10 mouse cellular contexts compared by ENCODE assay signal in the genomic region with DNA sequence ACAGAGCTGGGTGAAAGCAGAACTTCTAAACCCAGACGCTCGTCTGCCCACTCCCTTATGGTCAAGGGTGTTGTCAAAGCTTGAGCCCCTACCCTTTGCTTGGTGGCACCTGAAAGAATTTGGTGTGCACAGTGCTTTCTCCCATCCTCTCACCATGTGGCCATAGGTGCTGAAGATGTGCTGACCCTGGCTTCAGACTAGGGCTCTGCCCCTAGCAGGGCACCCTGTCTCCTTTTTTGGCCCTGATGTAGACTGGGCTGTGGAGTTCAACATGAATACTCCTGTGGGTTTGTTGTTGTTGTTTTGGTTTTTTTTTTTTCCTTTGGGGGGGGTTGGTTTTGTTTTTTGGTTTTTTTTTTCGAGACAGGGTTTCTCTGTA. TPM values are rescaled to one million over a fixed set of nuclear protein-coding genes. Genes with fewer than 3 reads are reported as not detected.
DNase-seq lines count a peak whose midpoint lies in the region; ATAC-seq and TF ChIP-seq lines count a peak whose summit lies in the region.
"Had no signal": no experiment of that assay in that cellular context is flagged by ENCODE, and none has a peak within 500 bp of the region (broad histone marks: within the 10 kb centered on the region; RNA-seq: fewer than 3 reads in every experiment).

No protein-coding gene starts in this region.

- no peak for ATAC-seq in kidney, postnatal 0 days (replicated peaks; ENCODE audit: low FRiP score, low read depth)
- peak; percentile 45 for ATAC-seq in embryonic facial prominence, embryonic 14.5 days (ENCODE audit: low read depth)
- peak; percentile 53 for ATAC-seq in hindbrain, embryonic 16.5 days
- ATAC-seq in midbrain, embryonic 16.5 days: peak; percentile 34

- H3K4me2 ChIP-seq in kidney, postnatal 0 days (ENCODE audit: low read length): peak overlapping the region; percentile 44
- no peak overlapping the region for H3K4me2 ChIP-seq in embryonic facial prominence, embryonic 14.5 days (ENCODE audit: low read depth, low read length)
- no peak overlapping the region for H3K4me2 ChIP-seq in hindbrain, embryonic 16.5 days (ENCODE audit: low read length)
- H3K4me2 ChIP-seq in midbrain, embryonic 16.5 days (ENCODE audit: low read length): no peak overlapping the region

- TF ChIP-seq CTCF in kidney, postnatal 0 days (IDR thresholded peaks at IDR 0.05; ENCODE audit: low read depth): no peak

- H3K27me3 ChIP-seq in kidney, postnatal 0 days (ENCODE audit: insufficient read depth, low read length): no peaks in the 10 kb centered on the region
- no peaks in the 10 kb centered on the region for H3K27me3 ChIP-seq in embryonic facial prominence, embryonic 14.5 days (replicated peaks; ENCODE audit: control insufficient read depth, insufficient read depth, low read length)
- no peaks in the 10 kb centered on the region for H3K27me3 ChIP-seq in hindbrain, embryonic 16.5 days (replicated peaks; ENCODE audit: control insufficient read depth, insufficient read depth, low read length)
- H3K27me3 ChIP-seq in midbrain, embryonic 16.5 days (ENCODE audit: control insufficient read depth, insufficient read depth, low read depth, low read length): no peaks in the 10 kb centered on the region

- no peak overlapping the region for H3K4me3 ChIP-seq in kidney, postnatal 0 days (replicated peaks; ENCODE audit: low read depth, low read length)
- no peak overlapping the region for H3K4me3 ChIP-seq in embryonic facial prominence, embryonic 14.5 days (ENCODE audit: low read depth, low read length)
- no peak overlapping the region for H3K4me3 ChIP-seq in hindbrain, embryonic 16.5 days (ENCODE audit: low read length)
- H3K4me3 ChIP-seq in midbrain, embryonic 16.5 days (ENCODE audit: low read depth, low read length): no peak overlapping the region

- whole genome bisulfite sequencing in kidney, postnatal 0 days: 16% methylated on average over 3 of the region's 3 CpGs
- WGBS in embryonic facial prominence, embryonic 14.5 days: 28% methylated on average over 3 of the region's 3 CpGs
- 11% methylated on average over 3 of the region's 3 CpGs for WGBS in hindbrain, embryonic 16.5 days
- WGBS in midbrain, embryonic 16.5 days: 15% methylated on average over 3 of the region's 3 CpGs

- no peaks in the 10 kb centered on the region; the same call in 1 of the 2 replicates for H3K4me1 ChIP-seq in kidney, postnatal 0 days (replicated peaks; ENCODE audit: insufficient read depth, low read length)
- H3K4me1 ChIP-seq in embryonic facial prominence, embryonic 14.5 days (ENCODE audit: control insufficient read depth, insufficient read depth, low read length): no peaks in the 10 kb centered on the region
- H3K4me1 ChIP-seq in hindbrain, embryonic 16.5 days (ENCODE audit: control insufficient read depth, insufficient read depth, low read depth, low read length): no peaks in the 10 kb centered on the region
- H3K4me1 ChIP-seq in midbrain, embryonic 16.5 days (ENCODE audit: control insufficient read depth, insufficient read depth, low read length): peaks cover 9% of the 10 kb centered on the region; the same call in 1 of the 2 replicates

- H3K9me3 ChIP-seq in kidney, postnatal 0 days (replicated peaks; ENCODE audit: low read length): peaks cover 11% of the 10 kb centered on the region
- H3K9me3 ChIP-seq in embryonic facial prominence, embryonic 14.5 days (ENCODE audit: control insufficient read depth, low read length): peaks cover 17% of the 10 kb centered on the region
- peaks cover 9% of the 10 kb centered on the region for H3K9me3 ChIP-seq in hindbrain, embryonic 16.5 days (ENCODE audit: control insufficient read depth, low read length)
- H3K9me3 ChIP-seq in midbrain, embryonic 16.5 days (replicated peaks; ENCODE audit: control insufficient read depth, low read length, poor library complexity, severe bottlenecking): peaks cover 6% of the 10 kb centered on the region

- H3K27ac ChIP-seq in kidney, postnatal 0 days: no peak overlapping the region
- no peak overlapping the region for H3K27ac ChIP-seq in embryonic facial prominence, embryonic 14.5 days (replicated peaks; ENCODE audit: low read depth, low read length)
- H3K27ac ChIP-seq in hindbrain, embryonic 16.5 days (ENCODE audit: low read depth, low read length): peak overlapping the region; percentile 12; the same call in 1 of the 2 replicates
- H3K27ac ChIP-seq in midbrain, embryonic 16.5 days (ENCODE audit: low read length): peak overlapping the region; percentile 23; the same call in 1 of the 2 replicates
- H3K27ac ChIP-seq: macrophage had no signal

- no peak for DNase-seq in kidney, postnatal 0 days (ENCODE audit: low spot score)
- no peak for DNase-seq in kidney, adult 8-10 months
- DNase-seq in embryonic facial prominence, embryonic 14.5 days (ENCODE audit: low spot score): no peak
- no peak for DNase-seq in layer of hippocampus, postnatal 36 days
- no peak for DNase-seq in cerebellum, adult 9-11 months
- DNase-seq in urinary bladder, adult 2 months (ENCODE audit: low spot score): no peak

- H3K9ac ChIP-seq in kidney, postnatal 0 days (ENCODE audit: low read depth, low read length): no peak overlapping the region
- H3K9ac ChIP-seq in embryonic facial prominence, embryonic 14.5 days (ENCODE audit: low read depth, low read length): no peak overlapping the region
- no peak overlapping the region for H3K9ac ChIP-seq in hindbrain, embryonic 16.5 days (ENCODE audit: low read depth, low read length)
- no peak overlapping the region for H3K9ac ChIP-seq in midbrain, embryonic 16.5 days (ENCODE audit: low read depth, low read length)

- H3K36me3 ChIP-seq in kidney, postnatal 0 days (ENCODE audit: insufficient read depth, low read length): no peaks in the 10 kb centered on the region
- no peaks in the 10 kb centered on the region for H3K36me3 ChIP-seq in embryonic facial prominence, embryonic 14.5 days (ENCODE audit: control insufficient read depth, insufficient read depth, low read length)
- peaks cover 28% of the 10 kb centered on the region for H3K36me3 ChIP-seq in hindbrain, embryonic 16.5 days (ENCODE audit: control insufficient read depth, insufficient read depth, low read length)
- peaks cover 29% of the 10 kb centered on the region for H3K36me3 ChIP-seq in midbrain, embryonic 16.5 days (ENCODE audit: control insufficient read depth, insufficient read depth, low read length)

RNA-seq across cellular contexts. Expression of a gene that starts 0.6 kb away (rescaled TPM):
- 33.4 and 36.6 TPM in 2 replicates for polyA plus RNA-seq in kidney, postnatal 0 days (2015; fragmentation: Nextera tagmentation; extraction: Ambion mirVana)
- polyA plus RNA-seq in embryonic facial prominence, embryonic 14.5 days (2014; fragmentation: Nextera tagmentation; extraction: Ambion mirVana): 34.1 and 37.9 TPM in 2 replicates
- 50.5 and 53.5 TPM in 2 replicates for polyA plus RNA-seq in hindbrain, embryonic 16.5 days (2015; fragmentation: Nextera tagmentation; extraction: Ambion mirVana)
- 45.4 and 49.5 TPM in 2 replicates for polyA plus RNA-seq in midbrain, embryonic 16.5 days (2015; fragmentation: Nextera tagmentation; extraction: Ambion mirVana)
- 10 to 100 TPM; 53.4 to 57.4 TPM for total RNA-seq in layer of hippocampus, postnatal 36 days (2021)
- polyA plus RNA-seq in urinary bladder, adult 2 months (2012; rRNA removed): 28.7 and 32.1 TPM in 2 replicates

RNA-seq across cellular contexts. Expression of a gene that starts 11.5 kb away (rescaled TPM):
- polyA plus RNA-seq in kidney, postnatal 0 days (2015; fragmentation: Nextera tagmentation; extraction: Ambion mirVana): 0.23 and 0.75 TPM in 2 replicates
- 81.9 and 99.5 TPM in 2 replicates for polyA plus RNA-seq in embryonic facial prominence, embryonic 14.5 days (2014; fragmentation: Nextera tagmentation; extraction: Ambion mirVana)
- polyA plus RNA-seq in hindbrain, embryonic 16.5 days (2015; fragmentation: Nextera tagmentation; extraction: Ambion mirVana): 1,869 and 1,947 TPM in 2 replicates
- 2,090 and 2,148 TPM in 2 replicates for polyA plus RNA-seq in midbrain, embryonic 16.5 days (2015; fragmentation: Nextera tagmentation; extraction: Ambion mirVana)
- total RNA-seq in layer of hippocampus, postnatal 36 days (2021): 100 to 1,000 TPM; 290 to 324 TPM
- polyA plus RNA-seq in urinary bladder, adult 2 months (2012; rRNA removed): 3.6 and 3.7 TPM in 2 replicates
- polyA plus RNA-seq: macrophage had no signal

RNA-seq across cellular contexts. Expression of a gene that starts 15.9 kb away (rescaled TPM):
- not detected in 2 replicates for polyA plus RNA-seq in kidney, postnatal 0 days (2015; fragmentation: Nextera tagmentation; extraction: Ambion mirVana)
- polyA plus RNA-seq in embryonic facial prominence, embryonic 14.5 days (2014; fragmentation: Nextera tagmentation; extraction: Ambion mirVana): 0.29 and 0.32 TPM in 2 replicates
- polyA plus RNA-seq in hindbrain, embryonic 16.5 days (2015; fragmentation: Nextera tagmentation; extraction: Ambion mirVana): 0.05 and 0.10 TPM in 2 replicates
- polyA plus RNA-seq in midbrain, embryonic 16.5 days (2015; fragmentation: Nextera tagmentation; extraction: Ambion mirVana): 0.08 and 0.11 TPM in 2 replicates
- total RNA-seq in layer of hippocampus, postnatal 36 days (2021): not detected
- not detected in 2 replicates for polyA plus RNA-seq in urinary bladder, adult 2 months (2012; rRNA removed)
- total RNA-seq: adrenal gland, postnatal 25 days had no signal
- polyA plus RNA-seq: macrophage had no signal

RNA-seq across cellular contexts. Expression of a gene that starts 49.2 kb away (rescaled TPM):
- polyA plus RNA-seq in kidney, postnatal 0 days (2015; fragmentation: Nextera tagmentation; extraction: Ambion mirVana): 168 and 170 TPM in 2 replicates
- 159 and 163 TPM in 2 replicates for polyA plus RNA-seq in embryonic facial prominence, embryonic 14.5 days (2014; fragmentation: Nextera tagmentation; extraction: Ambion mirVana)
- polyA plus RNA-seq in hindbrain, embryonic 16.5 days (2015; fragmentation: Nextera tagmentation; extraction: Ambion mirVana): 396 and 405 TPM in 2 replicates
- 338 and 394 TPM in 2 replicates for polyA plus RNA-seq in midbrain, embryonic 16.5 days (2015; fragmentation: Nextera tagmentation; extraction: Ambion mirVana)
- 100 to 1,000 TPM; 510 to 526 TPM for total RNA-seq in layer of hippocampus, postnatal 36 days (2021)
- 193 TPM in 2 replicates for polyA plus RNA-seq in urinary bladder, adult 2 months (2012; rRNA removed)

RNA-seq across cellular contexts. Expression of a gene that starts 54.9 kb away (rescaled TPM):
- polyA plus RNA-seq in kidney, postnatal 0 days (2015; fragmentation: Nextera tagmentation; extraction: Ambion mirVana): 40.3 and 48.0 TPM in 2 replicates
- polyA plus RNA-seq in embryonic facial prominence, embryonic 14.5 days (2014; fragmentation: Nextera tagmentation; extraction: Ambion mirVana): 33.5 and 33.6 TPM in 2 replicates
- polyA plus RNA-seq in hindbrain, embryonic 16.5 days (2015; fragmentation: Nextera tagmentation; extraction: Ambion mirVana): 48.7 and 57.4 TPM in 2 replicates
- polyA plus RNA-seq in midbrain, embryonic 16.5 days (2015; fragmentation: Nextera tagmentation; extraction: Ambion mirVana): 55.3 and 58.6 TPM in 2 replicates
- 10 to 100 TPM; 24.7 to 27.9 TPM for total RNA-seq in layer of hippocampus, postnatal 36 days (2021)
- 22.3 and 23.5 TPM in 2 replicates for polyA plus RNA-seq in urinary bladder, adult 2 months (2012; rRNA removed)

Comparison
In these comparisons a context has a peak if more than half of its experiments do, and no peak if none do; other contexts are left out.
1. H3K27ac ChIP-seq: peak in hindbrain, embryonic 16.5 days (single experiment) and midbrain, embryonic 16.5 days (single experiment); none in kidney, postnatal 0 days (single experiment) and embryonic facial prominence, embryonic 14.5 days (single experiment).
2. RNA of a gene that starts 11.5 kb away (polyA plus RNA-seq): 2,090 to 2,148 TPM in midbrain, embryonic 16.5 days and 1,869 to 1,947 TPM in hindbrain, embryonic 16.5 days; 81.9 to 99.5 TPM in embryonic facial prominence, embryonic 14.5 days, 3.6 to 3.7 TPM in urinary bladder, adult 2 months and 0.23 to 0.75 TPM in kidney, postnatal 0 days; every median in the first group is over 10 times any median in the second.